Mouse (Mus musculus) effector memory CD4-positive, alpha-beta T cell, adult 5 months (primary cell): Measurements from ENCODE around the gene Mfsd1. TPM values are rescaled to one million over a fixed set of nuclear protein-coding genes. Genes with fewer than 3 reads are reported as not detected.

ENCODE experiments used
- polyA plus RNA-seq: library from polyadenylated mRNA; unstranded; fragments of 100-300 nt; shearing (Covaris generic); gene quantifications from one replicate; pipeline ENCODE4 v1.2.1, GENCODE M21; 2017

The Mfsd1 gene
- polyA plus RNA-seq: 44.9 TPM

DNA sequence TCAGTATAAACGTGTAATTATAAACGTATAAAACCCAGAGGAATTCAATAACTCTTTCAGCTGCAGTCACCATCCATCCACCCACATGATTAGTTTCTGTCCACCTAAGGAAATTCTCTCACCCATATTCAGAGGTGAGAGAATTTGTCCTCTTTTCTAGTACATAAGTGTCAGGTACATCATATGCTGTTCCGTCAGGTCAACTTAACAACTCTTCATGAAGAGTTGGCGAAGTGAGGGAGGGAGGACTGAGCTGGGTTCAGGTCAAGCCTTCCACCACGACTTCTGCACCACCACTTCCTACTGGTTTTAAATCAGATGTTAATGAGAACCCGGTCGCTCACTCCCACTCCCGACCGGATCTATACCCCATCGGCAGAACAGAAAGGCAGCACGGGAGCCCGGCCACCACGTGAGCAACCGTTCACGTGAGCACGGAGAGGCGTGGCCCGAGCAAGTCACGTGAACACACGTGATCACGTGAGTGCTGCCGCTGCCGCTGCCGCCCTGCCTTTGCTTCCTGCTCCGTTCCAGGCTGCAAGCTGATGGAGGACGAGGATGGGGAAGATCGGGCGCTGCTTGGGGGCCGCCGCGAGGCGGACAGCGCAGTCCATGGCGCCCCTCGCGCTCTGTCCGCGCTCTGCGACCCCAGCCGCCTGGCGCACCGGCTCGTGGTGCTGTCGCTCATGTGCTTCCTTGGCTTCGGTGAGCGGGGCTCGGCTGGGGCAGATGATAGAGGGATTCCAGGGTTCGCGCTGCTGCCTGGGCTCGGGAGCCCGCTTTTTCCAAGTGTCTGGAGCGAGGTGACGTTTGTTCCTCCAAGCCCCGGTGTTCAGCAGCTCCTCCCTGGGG is at the start of gene Mfsd1:
Gene Mfsd1 (plus strand): TSS at position 469 of the 852 bp plus-strand sequence.

Other genes with a start within 250 kb of the Mfsd1 start
- 4.3 TPM for gene Mlf1, start 208.6 kb upstream of the Mfsd1 start, polyA plus RNA-seq
- not detected for gene Gm17402, start 207.6 kb upstream of the Mfsd1 start, polyA plus RNA-seq
- 32.9 TPM for gene Gfm1, start 152.6 kb upstream of the Mfsd1 start, polyA plus RNA-seq
- 8.8 TPM for gene Lxn, start 118.8 kb upstream of the Mfsd1 start, polyA plus RNA-seq
- gene Rarres1, start 67.2 kb upstream of the Mfsd1 start, polyA plus RNA-seq: not detected